Mouse (Mus musculus): ENCODE data around the gene Gclm. TPM values are rescaled to one million over a fixed set of nuclear protein-coding genes. Genes with fewer than 3 reads are reported as not detected.

Gclm gene
- polyA plus RNA-seq, 1 experiment: 443 TPM

DNA sequence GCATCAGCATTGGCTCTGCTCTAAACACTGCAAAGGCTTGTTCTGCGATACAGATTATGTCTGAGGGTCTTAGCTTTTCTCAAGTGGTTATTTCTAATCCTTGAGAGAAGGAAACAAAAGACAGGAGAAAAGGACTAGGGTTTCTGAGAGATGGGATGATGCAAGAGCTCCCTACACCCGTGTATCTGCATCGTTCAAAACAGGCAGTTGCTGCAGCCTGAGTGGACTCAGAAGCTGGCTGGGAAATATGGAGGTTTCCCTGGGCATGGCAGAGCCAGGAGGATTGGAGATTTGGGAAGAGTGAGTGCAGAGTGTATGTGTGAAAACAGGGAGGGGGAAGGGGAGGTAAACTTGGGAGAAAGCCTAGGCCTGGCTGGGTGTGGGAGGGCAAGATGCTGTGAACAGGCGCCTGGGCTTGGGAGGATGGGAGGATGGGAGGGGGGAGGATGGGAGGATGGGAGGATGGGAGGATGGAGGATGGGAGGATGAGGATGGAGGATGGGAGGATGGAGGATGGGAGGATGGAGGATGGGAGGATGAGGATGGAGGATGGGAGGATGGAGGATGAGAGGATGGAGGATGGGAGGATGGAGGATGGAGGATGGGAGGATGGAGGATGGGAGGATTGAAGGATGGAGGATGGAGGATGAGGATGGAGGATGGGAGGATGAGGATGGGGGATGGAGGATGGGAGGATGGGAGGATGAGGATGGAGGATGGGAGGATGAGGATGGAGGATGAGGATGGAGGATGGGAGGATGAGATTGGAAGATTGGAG lies 62.7 kb downstream of the Gclm start:
- Histone ChIP-seq H3K4me3 (ENCODE audit: low read depth, low read length) (no peak overlapping the region), H3K27ac (ENCODE audit: insufficient read depth, low read depth, low read length) (no peak overlapping the region), H3K27me3 (ENCODE audit: control insufficient read depth, insufficient read depth, low read length) (no peaks in the 10 kb centered on the region), H3K4me1 (ENCODE audit: control insufficient read depth, insufficient read depth, insufficient read length, low read length) (no peaks in the 10 kb centered on the region; the same call in 1 of the 2 replicates), H3K36me3 (ENCODE audit: control insufficient read depth, insufficient read depth, low read length) (no peaks in the 10 kb centered on the region)
- TF ChIP-seq CTCF (IDR thresholded peaks at IDR 0.05; ENCODE audit: extremely low read depth, insufficient read length, insufficient replicate concordance, low read depth, low read length) (no peak), POLR2A (IDR thresholded peaks at IDR 0.05; ENCODE audit: low read depth, low read length) (no peak)
- WGBS: 38% methylated on average over 4 of the region's 4 CpGs

DNA sequence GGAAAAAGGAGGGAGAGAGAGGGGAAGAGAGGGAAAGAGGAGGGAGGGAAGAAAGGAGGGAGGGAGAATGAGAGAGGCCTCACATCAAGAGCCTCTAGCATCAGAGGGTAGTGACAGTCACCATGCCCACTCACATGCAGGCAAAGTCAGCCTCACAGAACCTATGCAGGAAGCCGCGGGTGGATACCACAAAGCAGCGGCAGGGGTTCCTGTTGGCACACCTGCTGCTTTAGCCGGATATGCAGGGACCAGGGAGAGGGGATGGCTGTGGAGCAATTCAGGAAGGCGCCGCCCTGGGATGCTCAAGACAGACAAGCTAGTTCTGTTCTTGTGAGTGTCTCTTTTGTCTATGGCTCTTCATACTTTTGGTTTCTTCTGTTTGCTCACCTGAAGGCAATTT lies 63.6 kb downstream of the Gclm start:
- TF ChIP-seq POLR2A (IDR thresholded peaks at IDR 0.05; ENCODE audit: low read depth, low read length) (no peak), CTCF (IDR thresholded peaks at IDR 0.05; ENCODE audit: extremely low read depth, insufficient read length, insufficient replicate concordance, low read depth, low read length) (no peak)
- Histone ChIP-seq H3K27ac (ENCODE audit: insufficient read depth, low read depth, low read length) (no peak overlapping the region), H3K27me3 (ENCODE audit: control insufficient read depth, insufficient read depth, low read length) (no peaks in the 10 kb centered on the region), H3K36me3 (ENCODE audit: control insufficient read depth, insufficient read depth, low read length) (no peaks in the 10 kb centered on the region), H3K4me3 (ENCODE audit: low read depth, low read length) (no peak overlapping the region), H3K4me1 (ENCODE audit: control insufficient read depth, insufficient read depth, insufficient read length, low read length) (peaks cover 5% of the 10 kb centered on the region; the same call in 1 of the 2 replicates)
- 22% methylated on average over 6 of the region's 6 CpGs for WGBS

DNA sequence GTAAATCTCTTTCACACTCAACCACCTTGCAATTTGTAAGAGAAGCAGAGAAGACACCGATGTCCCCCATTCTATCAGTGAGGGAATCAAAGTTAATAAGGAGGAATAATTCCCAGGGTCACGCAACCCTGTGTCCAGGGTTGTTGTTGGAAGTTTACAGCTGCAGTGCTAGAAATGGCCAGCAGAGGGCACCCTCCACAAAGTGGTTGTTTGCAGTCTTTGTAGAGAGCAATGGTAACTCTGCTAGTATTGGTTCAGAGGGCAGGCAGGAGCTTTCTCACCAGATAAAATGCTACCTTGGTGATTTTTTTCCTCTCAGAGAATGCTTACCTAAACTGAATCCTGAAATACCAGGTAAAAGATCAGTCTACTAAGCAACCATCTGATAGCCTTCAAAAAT lies 66.7 kb downstream of the Gclm start:
- Histone ChIP-seq H3K4me1 (ENCODE audit: control insufficient read depth, insufficient read depth, insufficient read length, low read length) (peaks cover 10% of the 10 kb centered on the region), H3K27ac (ENCODE audit: insufficient read depth, low read depth, low read length) (no peak overlapping the region), H3K36me3 (ENCODE audit: control insufficient read depth, insufficient read depth, low read length) (no peaks in the 10 kb centered on the region), H3K4me3 (ENCODE audit: low read depth, low read length) (no peak overlapping the region), H3K27me3 (ENCODE audit: control insufficient read depth, insufficient read depth, low read length) (no peaks in the 10 kb centered on the region)
- WGBS: 15% methylated on average over 2 of the region's 2 CpGs
- TF ChIP-seq POLR2A (IDR thresholded peaks at IDR 0.05; ENCODE audit: low read depth, low read length) (no peak), CTCF (IDR thresholded peaks at IDR 0.05; ENCODE audit: extremely low read depth, insufficient read length, insufficient replicate concordance, low read depth, low read length) (peak; percentile 87; the same call in 1 of the 2 replicates)

DNA sequence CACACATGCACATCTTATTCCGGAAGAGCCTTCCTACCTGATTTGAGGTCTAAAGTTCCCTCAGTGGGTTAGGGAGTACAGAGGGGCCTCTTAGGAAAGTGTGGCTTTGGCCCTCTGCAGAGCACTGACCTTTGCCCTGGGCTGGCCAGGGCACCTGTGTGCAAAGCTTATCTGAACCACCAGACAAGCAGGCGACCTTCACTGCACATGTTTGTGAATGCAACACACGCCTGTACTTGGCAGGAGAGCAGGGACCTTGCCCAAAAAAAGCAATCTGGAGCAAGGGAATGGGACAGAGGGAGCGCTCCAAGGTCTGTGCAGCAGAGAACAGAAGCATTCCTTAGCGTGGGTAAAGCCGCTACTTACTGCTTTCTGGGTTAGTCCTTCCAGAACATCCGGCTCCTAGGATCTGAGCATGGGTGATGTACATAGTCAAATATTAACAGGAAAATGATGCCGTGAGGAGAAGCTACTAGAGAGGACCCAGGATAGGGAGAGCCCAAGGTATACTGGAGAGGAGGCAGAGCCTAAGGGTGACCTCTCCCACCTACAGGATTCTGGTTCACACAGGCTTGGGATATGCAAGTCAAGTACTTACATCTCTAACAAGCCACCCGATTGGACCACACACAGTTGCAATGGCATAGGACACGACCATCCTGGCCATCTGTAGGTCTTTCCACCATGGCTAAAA lies 67.7 kb downstream of the Gclm start:
- H3K36me3 ChIP-seq (ENCODE audit: control insufficient read depth, insufficient read depth, low read length): no peaks in the 10 kb centered on the region
- H3K27ac ChIP-seq (ENCODE audit: insufficient read depth, low read depth, low read length): peak overlapping the region; percentile 50
- no peaks in the 10 kb centered on the region for H3K27me3 ChIP-seq (ENCODE audit: control insufficient read depth, insufficient read depth, low read length)
- H3K4me3 ChIP-seq (ENCODE audit: low read depth, low read length): 0 out of 2 replicates have a peak overlapping the region, but pooled peaks have one; percentile 21
- H3K4me1 ChIP-seq (ENCODE audit: control insufficient read depth, insufficient read depth, insufficient read length, low read length): peaks cover 10% of the 10 kb centered on the region
- 37% methylated on average over 10 of the region's 10 CpGs for WGBS
- no peak for TF ChIP-seq CTCF (IDR thresholded peaks at IDR 0.05; ENCODE audit: extremely low read depth, insufficient read length, insufficient replicate concordance, low read depth, low read length)
- no peak for TF ChIP-seq POLR2A (IDR thresholded peaks at IDR 0.05; ENCODE audit: low read depth, low read length)

DNA sequence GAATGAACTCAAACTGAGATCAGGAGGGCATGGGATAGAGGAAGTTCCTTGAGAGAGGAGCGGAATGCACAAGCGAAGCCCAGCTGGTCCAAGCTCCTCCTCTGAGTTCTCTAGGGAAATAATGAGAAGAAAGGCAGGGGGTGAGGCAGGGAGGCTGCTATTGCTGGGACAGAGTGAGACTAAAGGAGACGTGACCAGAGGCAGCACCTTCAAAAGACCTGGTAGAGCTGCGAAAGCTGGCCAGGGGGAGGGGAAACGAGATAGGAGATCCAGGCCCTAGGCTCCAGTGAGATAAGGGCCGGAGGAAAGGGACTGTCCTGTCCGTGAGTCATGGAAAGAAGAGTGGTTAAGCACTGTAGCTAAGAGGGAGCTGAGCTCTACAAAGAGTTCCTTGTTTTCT lies 68.6 kb downstream of the Gclm start:
- TF ChIP-seq POLR2A (IDR thresholded peaks at IDR 0.05; ENCODE audit: low read depth, low read length) (no peak), CTCF (IDR thresholded peaks at IDR 0.05; ENCODE audit: extremely low read depth, insufficient read length, insufficient replicate concordance, low read depth, low read length) (no peak)
- Histone ChIP-seq H3K4me3 (ENCODE audit: low read depth, low read length) (no peak overlapping the region), H3K36me3 (ENCODE audit: control insufficient read depth, insufficient read depth, low read length) (no peaks in the 10 kb centered on the region), H3K27ac (ENCODE audit: insufficient read depth, low read depth, low read length) (no peak overlapping the region), H3K27me3 (ENCODE audit: control insufficient read depth, insufficient read depth, low read length) (no peaks in the 10 kb centered on the region), H3K4me1 (ENCODE audit: control insufficient read depth, insufficient read depth, insufficient read length, low read length) (peaks cover 10% of the 10 kb centered on the region)
- 51% methylated on average over 7 of the region's 7 CpGs for WGBS

DNA sequence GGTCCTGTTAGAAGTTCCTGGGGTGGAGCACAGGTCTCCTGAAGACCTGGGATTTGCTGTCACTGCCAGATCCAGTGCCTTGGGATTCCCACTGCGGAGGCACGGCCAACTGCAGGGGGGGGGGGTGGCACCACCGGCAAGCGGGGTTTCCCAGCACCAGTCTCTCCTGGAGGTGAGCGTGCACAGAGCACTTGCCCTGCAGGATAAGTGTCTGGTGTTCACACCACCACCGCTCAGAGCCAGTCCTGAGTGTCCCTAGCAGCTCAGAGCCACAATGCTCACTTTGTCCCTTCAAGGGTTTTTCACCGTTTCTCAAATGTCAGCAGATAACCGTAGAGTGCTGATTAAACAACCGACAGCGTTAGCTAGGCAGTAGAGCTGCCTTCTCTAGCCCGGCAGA lies 71.3 kb downstream of the Gclm start:
- Histone ChIP-seq H3K4me3 (ENCODE audit: low read depth, low read length) (no peak overlapping the region), H3K27me3 (ENCODE audit: control insufficient read depth, insufficient read depth, low read length) (no peaks in the 10 kb centered on the region), H3K4me1 (ENCODE audit: control insufficient read depth, insufficient read depth, insufficient read length, low read length) (peaks cover 10% of the 10 kb centered on the region), H3K36me3 (ENCODE audit: control insufficient read depth, insufficient read depth, low read length) (no peaks in the 10 kb centered on the region), H3K27ac (ENCODE audit: insufficient read depth, low read depth, low read length) (no peak overlapping the region)
- TF ChIP-seq CTCF (IDR thresholded peaks at IDR 0.05; ENCODE audit: extremely low read depth, insufficient read length, insufficient replicate concordance, low read depth, low read length) (no peak), POLR2A (IDR thresholded peaks at IDR 0.05; ENCODE audit: low read depth, low read length) (no peak)
- WGBS: 34% methylated on average over 11 of the region's 11 CpGs

DNA sequence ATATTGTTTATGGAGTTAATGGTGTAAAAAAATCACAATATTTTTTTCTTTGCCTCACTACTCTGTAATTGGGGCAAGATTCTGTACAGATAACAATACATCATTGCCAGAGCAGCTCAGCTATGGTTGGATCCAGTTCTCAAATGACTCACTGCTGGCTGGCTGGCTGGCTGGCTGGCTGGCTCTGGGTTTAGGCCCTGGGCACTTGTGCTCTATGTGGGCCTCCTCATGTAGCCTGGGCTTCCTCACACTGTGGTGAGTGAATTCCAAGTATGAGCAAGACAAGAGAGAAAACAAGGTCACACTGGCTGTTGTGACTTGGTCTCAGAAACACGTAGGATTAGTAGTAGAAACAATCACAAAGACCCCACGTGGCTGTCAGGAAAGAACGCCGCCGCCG lies 72.0 kb downstream of the Gclm start:
- Histone ChIP-seq H3K4me3 (ENCODE audit: low read depth, low read length) (no peak overlapping the region), H3K27me3 (ENCODE audit: control insufficient read depth, insufficient read depth, low read length) (no peaks in the 10 kb centered on the region), H3K27ac (ENCODE audit: insufficient read depth, low read depth, low read length) (no peak overlapping the region), H3K36me3 (ENCODE audit: control insufficient read depth, insufficient read depth, low read length) (no peaks in the 10 kb centered on the region), H3K4me1 (ENCODE audit: control insufficient read depth, insufficient read depth, insufficient read length, low read length) (peaks cover 10% of the 10 kb centered on the region)
- TF ChIP-seq POLR2A (IDR thresholded peaks at IDR 0.05; ENCODE audit: low read depth, low read length) (no peak), CTCF (IDR thresholded peaks at IDR 0.05; ENCODE audit: extremely low read depth, insufficient read length, insufficient replicate concordance, low read depth, low read length) (no peak)
- 96% methylated on average over 6 of the region's 6 CpGs for WGBS

Other genes with a start within 250 kb of the Gclm start
- gene Abca4, start 201.1 kb upstream of the Gclm start, polyA plus RNA-seq (2012; rRNA removed): 0.05 and 0.20 TPM in 2 replicates
- 1.2 and 2.7 TPM in 2 replicates for gene Dnttip2, start 28.8 kb downstream of the Gclm start, polyA plus RNA-seq (2012; rRNA removed)
- 23.8 and 93.8 TPM in 2 replicates for gene Bcar3, start 48.6 kb downstream of the Gclm start, polyA plus RNA-seq (2012; rRNA removed)